Mouse (Mus musculus) ES-Bruce4 (cell line): ENCODE measurements around the gene Ext2. TPM values are rescaled to one million over a fixed set of nuclear protein-coding genes. Genes with fewer than 3 reads are reported as not detected.

Experiments used
- H3K27ac ChIP-seq: 2 replicates; pipeline ENCODE4 v1.5.1; 2012; ENCODE audit warnings: low read length, inconsistent platforms; ENCODE audit not compliant: insufficient read depth
- H3K27me3 ChIP-seq: 2 replicates; pipeline ENCODE4 v1.6.1; 2012; ENCODE audit warnings: mild to moderate bottlenecking, low read length, inconsistent platforms; ENCODE audit not compliant: control insufficient read depth, poor library complexity, insufficient read depth, severe bottlenecking
- H3K36me3 ChIP-seq: 2 replicates; pipeline ENCODE4 v1.6.1; 2012; ENCODE audit warnings: inconsistent platforms, mild to moderate bottlenecking, low read length, moderate library complexity; ENCODE audit not compliant: control insufficient read depth, poor library complexity, insufficient read depth, severe bottlenecking
- H3K4me1 ChIP-seq: one replicate; pipeline ENCODE4 v1.8.1; 2011; ENCODE audit warnings: low read length; ENCODE audit not compliant: control insufficient read depth, insufficient read depth
- H3K4me3 ChIP-seq: 2 replicates; pipeline ENCODE4 v1.5.1; 2011; ENCODE audit warnings: low read depth, mild to moderate bottlenecking, low read length
- H3K9ac ChIP-seq: 2 replicates; pipeline ENCODE4 v1.6.1; 2012; ENCODE audit warnings: low read depth, mild to moderate bottlenecking, inconsistent platforms; ENCODE audit not compliant: poor library complexity, severe bottlenecking
- H3K9me3 ChIP-seq: replicated peaks from 2 replicates; pipeline ENCODE4 v1.6.1; 2012; ENCODE audit warnings: mild to moderate bottlenecking, low read length, inconsistent platforms; ENCODE audit not compliant: control insufficient read depth, poor library complexity, insufficient read depth, severe bottlenecking
- CTCF ChIP-seq: IDR thresholded peaks from one replicate; pipeline ENCODE4 v1.8.1; 2011; ENCODE audit warnings: low read depth, low read length
- EP300 ChIP-seq: IDR thresholded peaks from 2 replicates; pipeline ENCODE4 v1.6.1; 2011; ENCODE audit warnings: low read depth, low read length; ENCODE audit not compliant: insufficient read depth
- POLR2A ChIP-seq: IDR thresholded peaks from one replicate; pipeline ENCODE4 v1.8.1; 2011; ENCODE audit warnings: low read length; ENCODE audit not compliant: insufficient read depth
- polyA plus RNA-seq: library from polyadenylated mRNA; stranded (reverse); fragments of >200 nt; gene quantifications from 2 replicates; pipeline ENCODE4 v1.2.4, GENCODE M21; 2011; ENCODE audit warnings: low read depth; ENCODE audit not compliant: missing spikeins, insufficient read depth, insufficient read length

Ext2 gene
- polyA plus RNA-seq, 1 experiment, result 32.8 TPM

DNA sequence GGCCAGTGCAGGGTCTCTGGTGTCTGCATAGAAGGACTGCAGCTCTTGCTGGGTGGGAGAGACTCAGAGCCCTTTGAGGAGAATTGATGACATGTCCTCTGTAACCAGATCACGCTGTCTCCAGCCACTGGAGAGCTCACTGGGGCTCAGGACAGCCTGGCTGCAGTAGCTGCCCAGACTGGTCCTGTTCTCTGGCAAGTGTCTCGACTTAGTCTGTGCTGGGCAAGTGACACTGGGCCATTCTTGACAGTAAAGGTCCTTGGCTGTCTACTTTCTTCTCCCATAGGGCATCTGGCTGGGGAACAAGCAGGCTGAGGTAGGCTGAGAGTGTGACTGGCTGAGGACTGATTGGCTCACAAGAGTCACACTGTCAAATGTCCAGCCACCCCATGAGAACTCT, 123.0 kb downstream of the Ext2 start:
- H3K9ac ChIP-seq, result no peak overlapping the region
- no peaks in the 10 kb centered on the region for H3K36me3 ChIP-seq
- no peaks in the 10 kb centered on the region for H3K4me1 ChIP-seq
- H3K27me3 ChIP-seq, result no peaks in the 10 kb centered on the region
- TF ChIP-seq EP300, result no peak
- no peak for TF ChIP-seq CTCF
- TF ChIP-seq POLR2A, result no peak
- no peak overlapping the region for H3K27ac ChIP-seq
- H3K4me3 ChIP-seq, result no peak overlapping the region
- no peaks in the 10 kb centered on the region for H3K9me3 ChIP-seq

DNA sequence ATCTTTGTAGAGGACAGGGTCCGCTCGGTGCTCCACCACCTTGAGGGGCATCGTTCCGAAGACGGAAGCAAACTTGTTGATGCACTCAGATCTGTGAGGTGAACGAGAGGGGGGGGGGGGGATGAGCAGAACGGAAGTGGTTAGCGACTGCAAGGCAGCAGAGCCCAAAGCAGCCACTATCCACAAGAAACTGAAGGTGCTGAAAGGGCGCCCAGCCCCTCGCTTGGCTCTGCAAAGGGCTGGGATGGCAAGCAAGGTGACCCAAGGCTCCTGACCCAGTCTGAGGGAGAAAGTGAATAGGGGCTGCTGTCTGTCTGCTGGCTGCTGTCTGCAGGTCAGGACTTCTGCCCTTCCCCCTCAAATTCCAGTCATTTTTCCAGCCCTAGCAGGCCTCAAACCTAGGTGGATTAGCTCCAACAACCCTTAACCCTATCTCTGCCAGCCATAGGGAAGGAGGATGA, 126.2 kb downstream of the Ext2 start:
- no peaks in the 10 kb centered on the region for H3K27me3 ChIP-seq
- H3K9ac ChIP-seq, result no peak overlapping the region
- no peaks in the 10 kb centered on the region for H3K9me3 ChIP-seq
- no peaks in the 10 kb centered on the region for H3K4me1 ChIP-seq
- H3K4me3 ChIP-seq, result no peak overlapping the region
- no peaks in the 10 kb centered on the region for H3K36me3 ChIP-seq
- TF ChIP-seq EP300, result no peak
- TF ChIP-seq CTCF, result no peak
- TF ChIP-seq POLR2A, result no peak
- H3K27ac ChIP-seq, result no peak overlapping the region

DNA sequence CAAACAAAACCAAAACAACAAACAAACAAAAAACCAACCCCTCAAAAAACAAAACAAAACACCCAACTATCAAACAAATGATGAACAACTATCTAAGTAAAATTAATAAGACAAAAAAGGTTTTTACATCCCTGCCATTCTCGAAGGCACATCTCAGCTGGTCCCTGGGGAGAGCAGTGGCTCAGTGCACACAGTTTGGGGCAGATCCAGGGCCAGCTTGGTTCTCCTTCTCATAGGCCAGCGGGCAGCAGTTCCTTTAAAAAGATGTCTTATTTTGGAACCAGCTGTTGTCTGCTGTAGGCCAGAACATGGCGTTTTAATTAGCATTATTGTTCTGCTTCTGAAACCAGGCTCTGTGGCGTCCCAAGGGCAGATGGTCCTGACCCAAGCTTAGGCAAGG, 129.3 kb downstream of the Ext2 start:
- Histone ChIP-seq H3K9me3 (no peaks in the 10 kb centered on the region), H3K4me1 (no peaks in the 10 kb centered on the region), H3K9ac (no peak overlapping the region), H3K27me3 (no peaks in the 10 kb centered on the region), H3K36me3 (no peaks in the 10 kb centered on the region), H3K27ac (no peak overlapping the region), H3K4me3 (no peak overlapping the region)
- no peak for TF ChIP-seq CTCF
- TF ChIP-seq EP300, result no peak
- TF ChIP-seq POLR2A, result no peak

DNA sequence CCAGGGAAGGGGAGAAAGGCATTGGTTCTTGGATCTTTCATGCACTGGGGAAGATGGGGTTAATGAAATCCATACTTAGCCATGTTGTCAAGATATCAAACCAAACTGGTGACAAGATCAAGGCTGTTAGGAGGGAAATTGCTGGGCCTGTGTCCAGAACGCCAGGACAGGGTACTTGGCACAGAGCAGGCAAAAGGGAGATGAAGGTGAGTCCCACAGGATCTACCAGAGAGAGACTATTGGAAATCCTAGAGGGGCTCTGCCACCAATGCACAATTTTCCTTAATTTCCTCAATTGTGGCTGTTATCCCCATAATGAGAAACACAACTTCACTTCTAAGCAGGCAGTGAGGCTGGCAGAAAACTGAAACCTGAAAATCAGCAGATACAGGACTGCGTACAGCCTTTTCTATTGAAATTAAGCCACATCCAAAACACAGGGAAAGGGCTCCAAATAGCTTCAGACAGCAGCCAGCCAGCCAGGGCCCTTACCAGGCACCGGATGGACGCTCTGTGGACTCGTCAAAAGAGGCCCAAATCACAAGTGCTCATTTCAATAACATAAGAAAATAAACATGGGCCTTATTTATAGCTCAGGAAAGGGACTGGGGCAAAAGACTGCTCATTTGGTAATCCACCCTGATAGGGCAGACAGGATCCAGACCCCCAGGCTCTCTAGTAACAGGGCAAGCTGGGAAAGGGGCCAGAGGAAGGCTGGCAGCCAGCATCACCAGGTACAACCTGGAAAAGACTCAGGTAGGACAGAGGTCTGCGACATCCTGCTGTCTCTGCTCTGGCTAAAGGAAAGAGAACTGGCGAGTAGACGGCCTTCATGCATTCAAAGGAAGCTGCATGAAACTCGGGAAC, 132.1 kb downstream of the Ext2 start:
- no peak overlapping the region for H3K27ac ChIP-seq
- H3K27me3 ChIP-seq, result no peaks in the 10 kb centered on the region

DNA sequence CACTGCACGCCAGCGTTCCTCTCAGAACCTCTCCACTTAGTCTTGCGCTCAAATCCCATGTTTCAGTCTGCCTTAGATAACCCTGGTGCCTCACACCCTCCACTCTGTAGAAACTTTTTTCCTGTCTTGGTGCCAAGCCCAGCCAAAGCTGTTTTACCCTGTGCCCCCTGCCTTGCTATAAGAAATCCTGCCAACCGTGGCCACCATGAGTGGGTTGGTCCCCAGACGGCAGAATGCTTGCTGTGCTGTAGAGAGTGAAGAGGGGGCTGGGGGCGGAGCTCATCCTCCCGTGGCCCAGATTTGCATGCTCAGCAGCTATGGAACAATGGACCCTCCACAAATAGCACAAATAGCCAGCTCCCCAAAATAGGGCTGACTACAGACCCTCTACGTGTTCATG, 138.7 kb downstream of the Ext2 start:
- Histone ChIP-seq H3K4me3 (no peak overlapping the region), H3K36me3 (no peaks in the 10 kb centered on the region), H3K9me3 (no peaks in the 10 kb centered on the region), H3K9ac (no peak overlapping the region), H3K27ac (no peak overlapping the region), H3K4me1 (no peaks in the 10 kb centered on the region), H3K27me3 (no peaks in the 10 kb centered on the region)
- TF ChIP-seq EP300 (no peak), CTCF (no peak), POLR2A (no peak)

More for the DNA sequence above, 132.1 kb downstream of the Ext2 start:
- TF ChIP-seq POLR2A, result no peak
- no peak for TF ChIP-seq CTCF
- TF ChIP-seq EP300, result no peak
- H3K4me1 ChIP-seq, result no peaks in the 10 kb centered on the region
- H3K9ac ChIP-seq, result no peak overlapping the region
- no peak overlapping the region for H3K4me3 ChIP-seq
- H3K9me3 ChIP-seq, result no peaks in the 10 kb centered on the region
- no peaks in the 10 kb centered on the region for H3K36me3 ChIP-seq

DNA sequence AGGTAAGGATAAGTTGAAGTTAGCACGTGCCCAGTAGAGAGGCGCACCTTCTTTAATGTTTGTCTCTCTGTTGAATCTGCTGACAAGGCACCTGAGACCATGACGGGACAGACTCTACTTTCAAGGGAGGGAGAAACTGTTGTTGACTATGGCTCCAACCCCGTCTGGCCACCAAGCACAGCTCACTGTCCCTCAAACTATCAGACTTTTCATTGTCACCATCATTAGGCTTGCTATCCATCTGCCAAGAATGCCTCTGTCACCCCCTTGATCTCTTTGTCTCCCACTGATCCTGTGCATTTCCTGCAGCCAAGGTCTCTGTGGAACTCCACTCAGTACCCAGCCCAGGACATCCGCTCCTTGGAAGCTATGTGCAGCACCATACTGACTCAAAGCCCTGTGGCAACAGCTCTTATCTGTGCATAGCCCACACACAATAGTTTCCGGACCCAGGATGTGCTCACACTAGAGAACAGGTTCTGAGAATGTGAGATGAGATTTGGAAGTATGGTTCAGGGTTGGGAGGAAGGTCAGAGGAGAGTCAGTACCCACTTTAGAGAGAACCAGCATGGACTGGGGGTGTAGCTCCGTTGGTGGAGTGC, 139.7 kb downstream of the Ext2 start:
- no peak for TF ChIP-seq EP300
- TF ChIP-seq POLR2A, result no peak
- TF ChIP-seq CTCF, result no peak
- H3K27ac ChIP-seq, result no peak overlapping the region
- H3K4me1 ChIP-seq, result no peaks in the 10 kb centered on the region
- H3K9ac ChIP-seq, result no peak overlapping the region
- H3K27me3 ChIP-seq, result no peaks in the 10 kb centered on the region
- no peaks in the 10 kb centered on the region for H3K9me3 ChIP-seq
- H3K4me3 ChIP-seq, result no peak overlapping the region
- no peaks in the 10 kb centered on the region for H3K36me3 ChIP-seq
